Mouse (Mus musculus) left cerebral cortex, adult 2 months (tissue): Measurements from ENCODE around the gene Olfr697. TPM values are rescaled to one million over a fixed set of nuclear protein-coding genes. Genes with fewer than 3 reads are reported as not detected.
"Not testable (repeated sequence)": the region's sequence is repeated elsewhere in the genome, so short reads cannot be mapped to it uniquely, and the experiment has no call there.

Source experiments
- DNase-seq, 2 experiments: peaks; one replicate each; pipeline ENCODE4 v3.0.0; 2021 to 2022; ENCODE audit warnings: low spot score in 2 of 2, mixed read lengths in 1 of 2; ENCODE audit errors: extremely low spot score in 1 of 2
- H3K27ac ChIP-seq: fragments of 200-600 bp; 2 replicates; pipeline ENCODE4 v1.8.1; 2022
- H3K4me3 ChIP-seq: fragments of 200-600 bp; 2 replicates; pipeline ENCODE4 v1.8.1; 2022
- CTCF ChIP-seq: fragments of 200-600 bp; IDR thresholded peaks from 2 replicates; pipeline ENCODE4 v1.8.1; 2022; ENCODE audit warnings: antibody characterized with exemption, mild to moderate bottlenecking, moderate library complexity
- intact Hi-C: fragments of 180-260 bp; cut with DNase I; formaldehyde crosslinking; loops from one replicate; pipeline ENCODE4 v1.15.1; 2025
- long read RNA-seq, 2 experiments: library from polyadenylated mRNA; stranded (forward); transcript quantifications; one replicate each; pipeline ENCODE4 v2.0.0; 2021; ENCODE audit warnings: borderline mapping rate in 2 of 2
- total RNA-seq, 2 experiments: library from RNA; stranded (reverse); gene quantifications; 2 replicates each; pipeline ENCODE4 v1.2.3; 2021

The Olfr697 gene
- total RNA-seq = not detected
- long read RNA-seq, experiment 1 = 0 reads
- long read RNA-seq, experiment 2 = 0 reads

DNA sequence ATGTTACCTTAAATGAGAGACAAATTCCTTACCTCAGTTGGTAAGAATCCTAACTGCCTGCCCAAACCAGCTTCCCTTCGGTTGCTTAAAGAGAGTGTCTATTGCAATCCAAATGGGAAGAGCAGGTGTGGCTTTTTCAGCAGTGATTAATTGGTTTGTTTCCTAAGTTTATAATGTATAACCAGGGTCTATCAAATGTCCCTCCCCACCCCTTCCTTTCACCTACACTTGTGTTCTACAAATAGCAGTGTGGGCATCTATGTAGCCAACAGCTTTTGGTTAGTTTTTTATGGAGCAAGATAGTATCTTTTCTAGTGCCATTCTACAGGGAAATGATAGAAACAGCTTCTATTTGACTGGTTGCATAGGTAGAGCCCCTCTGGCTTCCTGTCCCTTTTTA, at the start of gene Olfr697:
Gene Olfr697 (minus strand): TSS at position 101 of the 400 bp plus-strand sequence.
- no peak within 1 kb of the TSS for H3K27ac ChIP-seq
- no peak within 1 kb of the TSS for H3K4me3 ChIP-seq
- intact Hi-C loops = no loop called here
- no peak for DNase-seq
- TF ChIP-seq CTCF = no peak

DNA sequence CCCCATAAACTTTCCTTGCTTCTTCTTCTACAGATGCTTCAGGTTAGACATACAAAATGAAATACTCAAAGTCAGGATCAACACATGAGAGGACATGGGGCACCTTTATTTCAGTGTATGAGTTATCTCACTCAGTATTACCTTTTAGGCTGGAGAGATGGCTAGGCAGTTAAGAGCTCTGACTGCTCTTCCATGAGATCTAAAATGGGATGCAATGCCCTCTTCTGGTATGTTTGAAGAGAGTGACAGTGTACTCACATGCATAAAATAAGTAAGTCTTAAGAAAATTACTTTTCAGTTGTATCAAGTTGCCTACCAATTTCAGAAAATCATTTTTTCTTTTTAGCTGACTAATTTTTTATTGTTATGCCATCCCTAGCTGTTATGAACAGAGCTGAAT, 46.1 kb upstream of the Olfr697 start:
- no peak for DNase-seq
- no peak overlapping the region for H3K4me3 ChIP-seq
- intact Hi-C loops = no loop called here
- H3K27ac ChIP-seq = no peak overlapping the region
- TF ChIP-seq CTCF = peak; percentile 16

DNA sequence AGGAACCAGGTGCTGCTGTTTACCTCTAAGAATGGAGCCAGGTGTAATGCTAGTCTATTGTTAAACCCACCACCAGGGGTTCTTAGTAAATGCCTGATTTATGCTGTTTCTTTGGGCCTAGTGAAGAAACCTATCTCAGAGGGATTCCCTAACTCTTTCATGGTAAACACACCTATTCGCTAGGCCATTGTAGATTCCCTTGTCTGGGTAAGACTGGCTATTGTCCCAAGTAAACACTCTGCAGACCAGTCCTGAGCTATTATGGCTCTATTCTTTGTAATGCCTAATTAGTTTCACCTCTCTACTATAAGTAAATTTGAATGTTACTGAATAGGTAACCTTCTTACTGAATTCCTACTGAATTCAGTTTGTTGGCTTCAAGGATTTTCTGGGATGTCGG, 18.8 kb upstream of the Olfr697 start:
- H3K27ac ChIP-seq, intact Hi-C loops, DNase-seq, H3K4me3 ChIP-seq: not testable (repeated sequence)

- no peak for DNase-seq
- no peak overlapping the region for H3K4me3 ChIP-seq
- intact Hi-C loops = no loop called here
- no peak for TF ChIP-seq CTCF
- no peak overlapping the region for H3K27ac ChIP-seq
These were observed 16.6 kb upstream of the Olfr697 start for GRCm38 (mm10) chr7:106758800-106759199.

- Histone ChIP-seq H3K4me3 (no peak within 1 kb of the TSS), H3K27ac (no peak within 1 kb of the TSS)
- intact Hi-C loops = no loop called here
- no peak for TF ChIP-seq CTCF
- no peak for DNase-seq
These were observed 13.1 kb upstream of the Olfr697 start, which contains the start of gene Olfr698 for GRCm38 (mm10) chr7:106755297-106755696. Olfr698 (minus strand) TSS chr7:106755397.

GRCm38 (mm10) chr7:106745811-106746210, 3.6 kb upstream of the Olfr697 start:
- DNase-seq = no peak
- Histone ChIP-seq H3K27ac (no peak overlapping the region), H3K4me3 (no peak overlapping the region)
- intact Hi-C loops = no loop called here
- no peak for TF ChIP-seq CTCF

- no peak for DNase-seq
- TF ChIP-seq CTCF = no peak
- intact Hi-C loops = no loop called here
- Histone ChIP-seq H3K4me3 (no peak overlapping the region), H3K27ac (no peak overlapping the region)
These were observed 5.2 kb downstream of the Olfr697 start for GRCm38 (mm10) chr7:106737028-106737427.

DNA sequence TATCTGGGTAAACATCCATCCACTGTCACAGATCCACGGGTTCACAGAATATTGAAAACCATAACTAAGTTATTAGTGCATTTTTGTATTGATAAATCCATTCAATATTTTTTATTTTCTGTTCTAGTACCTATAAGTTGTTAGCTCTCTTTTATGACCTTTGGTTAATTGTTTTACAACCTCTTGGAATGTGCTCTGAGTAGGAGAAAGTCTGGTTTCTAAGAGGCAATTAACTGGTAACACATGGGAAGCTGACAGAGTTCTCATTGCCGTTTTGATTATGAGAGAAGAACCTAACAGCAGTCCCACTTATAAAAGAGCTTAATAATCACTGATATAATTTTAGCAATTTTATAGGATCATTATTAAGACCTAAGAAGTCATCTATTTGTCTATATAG, 8.5 kb downstream of the Olfr697 start:
- no peak overlapping the region for H3K4me3 ChIP-seq
- no peak for TF ChIP-seq CTCF
- intact Hi-C loops = no loop called here
- no peak overlapping the region for H3K27ac ChIP-seq
- DNase-seq = no peak

GRCm38 (mm10) chr7:106725654-106726053, 16.6 kb downstream of the Olfr697 start:
- intact Hi-C loops, H3K27ac ChIP-seq, DNase-seq, H3K4me3 ChIP-seq: not testable (repeated sequence)

DNA sequence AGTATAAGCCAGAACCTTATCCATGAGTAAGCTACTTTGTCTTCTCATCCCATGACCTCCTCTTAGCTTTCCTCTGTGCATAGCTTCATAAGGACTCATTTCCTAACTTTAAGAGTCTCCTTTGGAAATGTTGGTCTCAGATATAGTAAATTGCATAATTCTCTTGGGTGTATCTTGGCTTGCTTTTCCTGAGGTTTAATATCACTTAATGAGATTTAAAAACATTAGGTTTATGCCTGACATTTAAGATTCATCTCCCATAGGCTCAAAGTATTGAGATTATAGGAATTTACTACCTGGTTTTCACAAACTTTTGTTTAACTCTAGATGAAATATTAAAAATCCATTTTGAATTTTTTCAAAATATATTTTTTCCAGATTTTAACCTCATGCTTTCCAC, 25.9 kb downstream of the Olfr697 start, which contains the start of gene Olfr695:
Gene Olfr695 (minus strand): TSS at position 101 of the 400 bp plus-strand sequence.
- DNase-seq = no peak
- intact Hi-C loops = no loop called here
- H3K4me3 ChIP-seq = no peak within 1 kb of the TSS
- H3K27ac ChIP-seq = no peak within 1 kb of the TSS
- TF ChIP-seq CTCF = no peak

GRCm38 (mm10) chr7:106711463-106711862, 30.8 kb downstream of the Olfr697 start:
- intact Hi-C loops = no loop called here
- DNase-seq = no peak
- no peak for TF ChIP-seq CTCF
- Histone ChIP-seq H3K4me3 (no peak overlapping the region), H3K27ac (no peak overlapping the region)

DNA sequence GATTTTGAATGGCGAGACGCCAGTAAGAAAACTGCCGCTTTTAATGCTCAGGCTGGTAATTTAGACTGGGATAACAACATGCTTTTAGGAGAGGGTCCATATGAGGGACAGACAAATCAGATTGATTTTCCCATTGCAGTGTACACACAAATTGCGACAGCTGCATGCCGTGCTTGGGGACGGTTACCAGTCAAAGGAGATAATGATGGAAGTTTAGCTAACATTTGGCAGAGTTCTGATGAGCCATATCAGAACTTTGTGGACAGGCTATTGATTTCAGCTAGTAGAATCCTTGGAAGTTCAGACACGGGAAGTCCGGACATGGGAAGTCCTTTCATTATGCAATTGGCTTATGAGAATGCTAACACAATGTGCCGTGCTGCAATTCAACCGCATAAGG, 34.5 kb downstream of the Olfr697 start:
- H3K4me3 ChIP-seq, H3K27ac ChIP-seq, DNase-seq: not testable (repeated sequence)
- intact Hi-C loops = loop anchor here (10.0 kb wide), 1 partner anchor 133 kb away; no protein-coding TSS in a partner anchor

DNA sequence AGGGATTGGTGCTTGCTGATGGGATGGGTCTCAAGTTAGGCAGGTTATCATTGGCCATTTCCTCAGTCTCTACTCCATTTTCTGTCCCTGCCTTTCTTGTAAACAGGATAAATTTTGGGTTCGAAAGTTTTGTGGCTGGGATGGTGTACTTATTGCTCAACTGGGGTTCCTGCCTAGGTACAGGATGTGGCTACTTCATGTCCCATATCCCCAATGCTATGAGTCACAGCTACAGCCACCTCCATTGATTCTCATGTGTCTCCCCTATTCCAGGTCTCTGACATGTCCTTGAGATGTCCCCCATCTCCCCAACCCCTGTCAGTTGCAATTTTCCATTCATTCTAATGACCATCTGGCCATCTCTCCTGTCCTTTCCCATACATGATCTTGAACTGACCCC, 45.4 kb downstream of the Olfr697 start:
- no peak for DNase-seq
- H3K4me3 ChIP-seq = no peak overlapping the region
- no peak overlapping the region for H3K27ac ChIP-seq
- no peak for TF ChIP-seq CTCF
- intact Hi-C loops = no loop called here

GRCm38 (mm10) chr7:106692976-106693375, 49.3 kb downstream of the Olfr697 start:
- intact Hi-C loops = no loop called here
- TF ChIP-seq CTCF = no peak
- DNase-seq = no peak
- Histone ChIP-seq H3K4me3 (no peak overlapping the region), H3K27ac (no peak overlapping the region)
